Mouse (Mus musculus): ENCODE results near the gene Ndufb4.

Gene Ndufb4

DNA sequence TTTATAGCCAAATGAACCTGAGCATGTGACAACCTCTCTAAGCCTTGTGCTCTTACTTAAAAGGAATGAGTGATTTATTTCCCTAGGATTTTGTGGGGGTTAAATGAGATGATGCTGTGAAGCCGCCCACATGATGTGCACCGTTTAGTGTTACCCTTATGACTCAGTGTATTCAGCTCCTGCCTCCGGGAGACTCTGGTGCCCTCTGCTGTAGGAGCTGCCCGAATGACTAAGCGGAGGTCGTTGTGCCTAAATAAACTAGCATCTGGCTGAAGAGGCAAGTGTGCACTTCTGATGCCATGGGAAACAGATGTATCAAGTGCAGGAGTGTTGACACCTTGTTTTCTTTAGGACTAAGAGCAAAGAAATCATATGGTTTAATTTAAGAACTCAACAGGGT lies 18.1 kb downstream of the Ndufb4 start:
- DNase-seq (ENCODE audit: low read depth, low spot score): no peak

DNA sequence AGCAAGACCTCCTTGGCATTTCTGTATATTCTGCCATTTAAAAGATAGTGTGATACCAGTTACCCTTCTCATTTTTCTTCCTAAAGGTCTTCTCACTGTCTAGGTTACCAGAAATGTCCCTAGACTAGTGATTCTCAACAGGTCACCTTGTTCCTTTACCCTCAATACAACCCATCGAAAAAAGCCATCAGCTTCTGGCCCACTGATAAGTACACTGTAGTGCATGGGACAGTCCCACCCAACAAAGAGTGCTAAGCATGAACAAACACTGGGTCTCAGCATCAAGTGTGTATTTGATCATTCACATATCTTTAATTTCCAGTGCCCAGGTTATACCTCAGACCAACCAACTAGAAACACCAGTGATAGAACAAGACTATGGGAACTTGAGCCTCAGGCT lies 19.2 kb downstream of the Ndufb4 start:
- DNase-seq (ENCODE audit: low read depth, low spot score): no peak

DNA sequence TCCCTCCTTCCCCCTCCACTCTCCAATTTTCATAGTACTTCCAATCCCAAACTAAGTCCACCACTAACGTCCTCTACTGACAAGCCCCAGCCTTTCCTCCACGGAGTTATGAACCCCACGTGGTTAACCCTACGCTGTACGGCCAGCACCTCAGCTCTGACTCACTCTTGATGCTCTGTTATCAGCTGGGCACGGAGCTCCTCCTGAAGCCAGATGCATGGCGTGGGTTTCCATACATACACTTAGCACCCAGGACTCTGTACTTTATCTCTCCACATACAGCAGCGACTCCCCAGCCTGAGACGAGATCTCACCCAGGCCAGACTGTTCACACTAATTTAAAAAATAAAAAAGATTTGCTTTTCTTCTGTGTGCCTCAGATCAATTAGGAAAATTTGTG lies 19.7 kb downstream of the Ndufb4 start:
- no peak for DNase-seq (ENCODE audit: low read depth, low spot score)

DNA sequence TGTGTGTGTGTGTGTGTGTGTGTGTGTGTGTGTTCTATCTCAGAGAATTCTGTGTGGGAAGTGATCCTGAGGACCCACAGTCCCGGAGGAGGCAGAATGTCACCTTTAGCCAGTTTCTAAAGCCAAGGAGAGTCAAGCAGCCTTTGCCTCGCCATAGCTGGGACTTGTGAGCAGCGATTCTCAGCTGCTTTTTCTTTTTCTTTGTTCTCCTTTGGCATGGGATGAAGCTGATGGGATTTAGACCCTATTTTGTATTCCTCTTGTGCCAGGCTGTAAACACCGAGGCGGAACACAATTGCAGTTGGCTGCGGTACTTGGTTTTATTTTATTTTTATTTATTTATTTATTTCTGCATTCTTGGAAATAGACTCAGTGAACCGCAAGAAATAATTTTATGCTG lies 25.2 kb downstream of the Ndufb4 start:
- DNase-seq (ENCODE audit: low read depth, low spot score): no peak

DNA sequence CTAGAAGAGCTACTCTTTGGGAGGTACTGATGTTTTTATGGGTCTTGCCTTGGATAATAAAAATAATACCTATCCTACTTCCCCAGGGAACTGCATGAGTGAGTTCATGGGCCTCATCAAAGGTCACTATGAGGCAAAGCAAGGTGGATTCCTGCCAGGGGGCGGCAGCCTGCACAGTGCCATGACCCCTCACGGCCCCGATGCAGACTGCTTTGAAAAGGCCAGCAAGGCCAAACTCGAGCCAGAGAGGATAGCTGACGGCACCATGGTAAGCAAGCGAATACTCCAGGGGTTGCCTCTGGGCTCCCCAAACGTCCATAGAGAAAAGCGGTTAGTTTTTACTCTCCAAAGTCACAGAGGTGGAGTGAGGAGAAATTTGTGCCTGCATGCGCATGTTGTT lies 25.9 kb downstream of the Ndufb4 start:
- DNase-seq (ENCODE audit: low read depth, low spot score): no peak

DNA sequence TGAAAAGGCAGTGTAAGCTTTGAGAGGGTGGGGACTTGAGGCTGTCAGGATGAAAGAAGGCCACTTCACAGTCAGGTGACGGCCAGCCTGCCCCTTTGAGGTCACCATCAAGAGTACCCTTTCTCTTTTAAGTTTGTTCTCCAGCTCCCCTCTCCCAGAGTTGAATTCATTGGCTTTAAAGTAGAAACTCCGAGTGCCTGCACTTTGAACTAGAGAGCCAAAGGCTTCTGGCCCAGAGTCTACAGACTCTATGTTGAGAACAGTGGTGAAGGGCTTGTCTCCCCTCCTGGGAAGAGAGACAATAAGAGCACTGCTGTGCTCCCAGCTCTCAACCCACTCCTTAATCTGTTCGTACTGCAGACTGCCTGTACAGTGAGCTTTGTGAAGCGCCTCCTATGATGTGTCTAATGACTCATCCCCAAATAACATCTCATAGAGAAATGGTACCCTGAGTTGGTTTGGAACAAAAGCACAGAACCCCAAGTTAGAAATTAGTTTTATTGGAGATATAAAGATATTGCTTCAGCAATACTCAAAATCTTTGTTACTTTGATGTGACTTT lies 27.8 kb downstream of the Ndufb4 start:
- no peak for DNase-seq (ENCODE audit: low read depth, low spot score)

DNA sequence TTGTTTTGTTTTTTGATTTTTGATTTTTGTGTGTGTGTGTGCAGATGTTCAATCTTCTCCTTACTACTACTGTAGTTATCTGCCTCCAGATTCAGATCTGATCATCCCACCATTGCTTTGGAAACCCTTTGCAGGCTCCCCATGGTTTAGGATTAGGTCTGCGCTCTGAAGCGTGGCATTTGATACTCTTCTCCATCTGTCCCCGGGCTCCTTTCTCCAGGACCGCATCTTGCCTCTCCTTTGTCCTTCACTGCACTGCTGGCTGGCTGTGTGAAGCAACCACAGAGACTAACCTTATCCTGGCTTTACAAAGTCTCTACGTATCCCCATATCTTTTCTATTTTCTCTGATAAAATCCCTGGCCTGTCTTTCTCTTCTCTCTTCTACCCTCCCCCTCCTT lies 31.3 kb downstream of the Ndufb4 start:
- no peak for DNase-seq (ENCODE audit: low read depth, low spot score)

DNA sequence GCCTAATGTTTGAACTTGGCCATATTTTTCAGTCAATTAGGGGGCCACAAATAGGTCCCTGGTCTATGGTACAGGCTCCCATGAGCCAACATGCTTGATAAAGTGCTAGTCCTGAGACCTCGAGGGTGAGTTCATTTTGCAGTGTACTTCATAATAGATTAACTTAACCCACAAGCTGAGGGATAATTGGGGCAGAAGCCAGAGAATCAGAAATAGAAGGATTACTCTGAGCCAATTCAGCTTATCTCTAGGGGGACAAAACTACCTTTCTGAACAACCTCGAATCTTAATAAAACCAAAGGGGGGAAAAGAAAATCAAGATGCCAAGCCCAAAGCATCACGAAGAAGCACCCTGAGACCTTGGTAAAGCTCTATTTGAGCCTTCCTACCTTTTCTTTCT lies 31.9 kb downstream of the Ndufb4 start:
- no peak for DNase-seq (ENCODE audit: low read depth, low spot score)

DNA sequence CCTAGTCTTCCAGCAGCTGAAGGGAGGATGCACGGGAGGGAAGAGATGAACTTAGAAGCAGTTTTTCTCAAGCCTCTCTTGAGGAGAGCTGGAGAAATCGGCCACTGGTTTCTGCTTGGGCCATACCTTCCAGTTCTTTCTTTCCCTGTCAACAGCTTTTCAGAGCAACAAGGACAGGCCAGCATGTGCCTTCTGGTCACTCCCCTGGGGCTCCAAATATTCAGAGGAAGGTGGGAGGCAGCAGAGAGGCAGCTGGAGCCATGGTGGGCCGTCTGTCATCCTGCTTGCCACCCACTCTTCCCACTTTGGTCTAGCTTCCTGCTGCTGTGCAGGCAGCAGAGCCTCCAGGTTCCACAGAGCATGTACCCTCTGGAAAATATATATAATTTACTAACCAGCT lies 36.6 kb downstream of the Ndufb4 start:
- DNase-seq (ENCODE audit: low read depth, low spot score): no peak

DNA sequence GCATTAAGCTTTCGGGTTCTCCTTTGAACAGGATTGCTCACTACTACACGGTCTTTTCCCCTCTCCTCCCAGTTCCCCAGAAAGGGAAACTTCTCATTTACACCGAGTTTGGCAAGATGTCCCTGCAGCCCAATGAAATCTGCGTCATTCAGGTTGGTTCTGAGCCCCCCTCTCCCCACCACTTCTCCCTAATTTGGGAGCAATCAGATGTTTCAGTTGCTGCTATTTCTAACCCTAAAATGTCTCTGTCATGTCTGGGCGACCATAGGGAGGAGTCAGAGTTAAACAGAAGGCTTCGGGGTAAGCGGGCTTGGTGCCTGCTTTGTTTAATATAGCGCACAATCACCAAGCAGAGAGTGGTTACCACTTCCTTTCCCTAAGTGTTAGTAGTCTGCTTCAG lies 38.1 kb downstream of the Ndufb4 start:
- no peak for DNase-seq (ENCODE audit: low read depth, low spot score)

DNA sequence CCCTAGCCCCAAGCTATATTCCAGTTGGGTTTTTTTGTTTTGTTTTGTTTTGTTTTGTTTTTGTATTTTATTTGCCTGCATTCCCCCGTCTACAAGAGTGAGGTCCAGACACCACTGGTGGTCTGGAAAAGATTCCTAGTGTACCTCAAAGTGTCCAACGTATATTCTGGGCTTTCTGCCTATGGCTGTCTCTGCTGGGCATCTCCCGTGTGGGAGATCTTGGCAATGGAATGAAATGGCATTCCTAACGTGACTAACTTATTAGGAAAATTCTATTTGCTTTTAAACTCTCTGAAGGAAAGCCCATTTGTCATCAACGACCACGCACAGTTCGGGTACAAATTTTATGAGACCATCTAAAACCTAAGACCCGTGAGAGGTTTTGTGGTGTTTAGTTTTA lies 38.8 kb downstream of the Ndufb4 start:
- DNase-seq (ENCODE audit: low read depth, low spot score): no peak

DNA sequence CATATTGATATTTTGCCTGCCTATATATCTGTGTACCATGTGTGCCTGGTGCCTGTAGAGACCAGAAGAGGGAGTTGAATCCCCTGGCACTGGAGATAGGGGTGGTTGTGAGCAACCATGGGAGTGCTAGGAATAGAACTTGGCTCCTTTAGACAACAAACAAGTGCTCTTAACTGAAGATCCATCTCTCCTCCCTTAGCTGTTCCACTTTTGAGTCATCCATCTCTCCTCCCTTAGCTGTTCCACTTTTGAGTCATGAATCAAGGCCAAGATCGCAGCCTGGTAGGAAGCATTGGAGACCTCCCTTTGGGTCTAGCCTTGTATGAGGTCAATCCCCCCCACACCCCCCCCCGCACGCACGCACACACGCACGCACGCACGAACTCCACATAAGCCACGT lies 39.7 kb downstream of the Ndufb4 start:
- DNase-seq (ENCODE audit: low read depth, low spot score): no peak

DNA sequence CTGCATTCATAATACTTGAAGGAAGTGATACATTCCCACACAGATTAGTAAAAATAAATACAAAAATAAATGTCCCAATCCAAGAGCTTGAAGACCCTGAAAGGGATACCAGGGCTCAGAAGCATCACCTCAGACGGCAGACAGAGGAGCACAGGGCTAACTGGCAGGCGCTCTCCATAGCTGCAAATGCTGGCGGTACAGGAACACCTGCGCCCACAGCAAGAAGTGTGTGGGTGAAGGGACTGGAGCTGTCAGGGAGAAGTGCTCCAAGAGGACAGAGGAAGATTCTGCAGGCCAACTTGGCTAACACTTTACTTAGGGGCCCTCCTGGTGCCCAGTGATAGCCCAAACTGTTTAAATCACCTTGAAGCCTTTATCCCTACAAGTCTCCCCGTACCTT lies 42.2 kb downstream of the Ndufb4 start:
- DNase-seq (ENCODE audit: low read depth, low spot score): no peak

DNA sequence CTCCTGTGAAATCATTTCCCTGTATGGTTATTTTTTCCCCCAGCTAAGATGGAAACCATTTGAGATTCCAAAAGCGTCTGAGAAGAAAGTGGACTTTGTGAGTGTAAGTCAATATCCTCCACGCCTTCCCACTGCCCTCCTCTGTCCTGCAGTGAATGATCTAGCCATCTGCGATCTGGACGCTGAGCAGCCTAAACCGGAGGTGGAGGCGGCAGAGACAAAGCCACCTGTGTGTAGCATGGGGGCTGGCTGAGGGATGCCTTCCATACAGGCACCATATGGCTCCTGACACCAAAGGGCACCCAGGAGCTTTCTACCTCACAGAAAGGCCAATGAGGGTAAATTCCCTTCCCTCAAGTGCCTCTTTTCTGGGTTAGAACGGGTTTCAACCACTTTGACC lies 43.2 kb downstream of the Ndufb4 start:
- DNase-seq (ENCODE audit: low read depth, low spot score): no peak

DNA sequence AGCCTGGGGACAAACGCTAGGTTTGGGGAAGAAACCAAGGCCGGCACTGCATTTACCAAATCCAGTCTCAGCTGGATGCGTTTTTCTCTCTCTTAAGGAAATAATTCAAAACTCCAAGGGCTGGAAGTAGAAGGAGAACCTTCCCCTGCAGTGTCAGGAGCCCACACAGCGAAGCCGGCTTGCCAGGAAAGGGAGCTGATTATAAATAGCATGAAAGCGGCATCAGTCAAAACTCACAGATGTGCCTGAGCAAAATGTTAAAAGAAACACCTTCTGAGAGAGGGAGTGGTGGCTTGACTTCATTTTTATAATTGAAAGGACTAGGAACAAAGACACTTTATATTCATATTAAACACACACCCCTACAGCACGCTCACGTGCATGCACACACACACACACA lies 43.9 kb downstream of the Ndufb4 start:
- DNase-seq (ENCODE audit: low read depth, low spot score): no peak

DNA sequence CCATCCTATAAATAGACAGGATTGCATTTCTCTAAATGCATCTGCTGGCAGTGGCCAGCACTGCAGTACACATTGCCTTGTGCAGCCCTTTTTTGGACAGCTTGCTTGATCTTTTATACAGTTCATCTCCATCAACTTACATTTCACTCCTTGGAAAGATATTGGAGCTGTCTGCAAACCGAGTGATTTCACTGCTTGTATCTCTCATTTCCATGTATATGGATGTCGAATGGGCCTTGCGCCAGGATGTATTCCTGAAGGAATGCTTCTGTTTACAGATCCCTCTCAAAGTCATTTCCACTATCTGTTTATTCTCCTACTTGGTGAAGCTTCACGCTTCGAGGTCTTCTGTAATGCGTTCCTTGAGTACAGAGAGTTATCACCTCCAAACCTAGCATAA lies 50.0 kb downstream of the Ndufb4 start:
- no peak for DNase-seq (ENCODE audit: low read depth, low spot score)

DNA sequence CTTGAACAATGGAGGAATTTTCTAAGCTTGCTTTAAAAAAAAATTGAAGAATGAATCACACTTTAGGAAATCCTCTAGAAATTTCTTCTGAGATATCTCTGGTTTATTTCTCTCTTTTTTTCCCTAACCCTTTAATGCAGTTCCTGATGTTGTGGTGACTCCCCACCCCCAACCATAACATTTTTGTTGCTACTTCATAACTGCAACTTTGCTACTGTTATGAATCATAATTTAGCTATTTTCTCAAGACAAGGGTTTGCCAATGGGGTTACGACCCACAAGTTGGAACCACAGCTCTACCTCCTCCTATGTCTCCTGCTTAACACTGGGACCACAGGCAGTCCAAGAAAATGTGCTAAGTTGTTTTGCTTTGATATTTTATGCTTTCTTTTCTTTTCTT lies 50.8 kb downstream of the Ndufb4 start:
- DNase-seq (ENCODE audit: low read depth, low spot score): no peak

DNA sequence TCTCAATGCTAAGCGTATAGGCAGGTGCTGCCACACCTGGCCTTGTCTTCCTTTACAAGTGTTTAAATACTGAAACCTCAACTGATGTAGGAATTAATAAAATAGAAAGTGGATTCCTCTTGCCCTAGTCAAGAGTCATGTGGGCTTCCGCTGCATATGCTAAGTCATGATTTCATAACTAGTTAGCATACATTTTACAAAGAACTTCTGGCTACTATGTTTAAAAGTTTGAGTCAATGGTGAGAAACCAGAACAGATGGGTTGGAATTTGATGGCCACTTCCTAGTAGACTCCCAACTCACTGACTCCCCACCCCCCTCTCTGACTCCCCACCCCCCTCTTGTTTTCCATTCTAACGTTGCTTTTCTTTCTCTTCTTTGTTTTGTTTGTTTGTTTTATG lies 54.9 kb downstream of the Ndufb4 start:
- no peak for DNase-seq (ENCODE audit: low read depth, low spot score)

DNA sequence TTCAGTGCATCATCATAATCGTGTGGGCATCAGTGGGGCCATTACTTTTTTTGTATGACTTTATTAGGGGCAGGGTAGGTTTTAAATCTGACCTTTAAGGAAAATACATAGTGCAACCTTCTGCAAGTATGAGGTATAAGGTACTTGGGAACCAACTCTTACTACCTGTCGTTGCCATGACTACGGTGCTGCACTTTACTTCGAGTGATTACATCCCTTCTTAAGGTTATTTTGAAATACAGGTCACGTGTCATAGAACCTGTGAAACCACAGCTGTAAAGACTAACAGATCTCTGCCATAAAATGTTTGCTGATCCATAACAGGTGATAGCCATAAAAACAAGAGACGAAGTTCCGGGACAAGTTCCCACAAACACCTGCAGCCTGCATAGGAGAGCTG lies 55.8 kb downstream of the Ndufb4 start:
- DNase-seq (ENCODE audit: low read depth, low spot score): no peak

DNA sequence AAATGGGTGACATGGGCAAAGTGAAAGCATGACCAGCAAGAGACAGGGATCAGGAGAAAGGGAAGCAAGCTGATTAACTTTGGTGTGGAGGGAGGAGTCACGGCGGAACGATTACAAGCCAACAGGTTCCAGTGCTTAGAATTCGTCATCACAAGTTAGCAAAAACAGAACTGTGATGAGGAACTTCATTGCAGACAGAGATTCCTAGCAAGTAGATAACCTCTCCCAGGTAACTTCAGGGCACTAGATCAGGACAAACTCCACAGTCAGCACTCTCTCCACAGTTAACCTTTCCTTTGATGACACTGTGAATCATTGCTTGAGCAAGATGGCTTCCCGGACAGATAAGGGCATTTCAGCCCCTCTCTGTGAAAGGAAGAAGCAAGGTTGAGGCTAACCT lies 56.8 kb downstream of the Ndufb4 start:
- no peak for DNase-seq (ENCODE audit: low read depth, low spot score)

Measured in CD4-positive helper T cell, adult 2 months (primary cell).